In the genomic region with DNA sequence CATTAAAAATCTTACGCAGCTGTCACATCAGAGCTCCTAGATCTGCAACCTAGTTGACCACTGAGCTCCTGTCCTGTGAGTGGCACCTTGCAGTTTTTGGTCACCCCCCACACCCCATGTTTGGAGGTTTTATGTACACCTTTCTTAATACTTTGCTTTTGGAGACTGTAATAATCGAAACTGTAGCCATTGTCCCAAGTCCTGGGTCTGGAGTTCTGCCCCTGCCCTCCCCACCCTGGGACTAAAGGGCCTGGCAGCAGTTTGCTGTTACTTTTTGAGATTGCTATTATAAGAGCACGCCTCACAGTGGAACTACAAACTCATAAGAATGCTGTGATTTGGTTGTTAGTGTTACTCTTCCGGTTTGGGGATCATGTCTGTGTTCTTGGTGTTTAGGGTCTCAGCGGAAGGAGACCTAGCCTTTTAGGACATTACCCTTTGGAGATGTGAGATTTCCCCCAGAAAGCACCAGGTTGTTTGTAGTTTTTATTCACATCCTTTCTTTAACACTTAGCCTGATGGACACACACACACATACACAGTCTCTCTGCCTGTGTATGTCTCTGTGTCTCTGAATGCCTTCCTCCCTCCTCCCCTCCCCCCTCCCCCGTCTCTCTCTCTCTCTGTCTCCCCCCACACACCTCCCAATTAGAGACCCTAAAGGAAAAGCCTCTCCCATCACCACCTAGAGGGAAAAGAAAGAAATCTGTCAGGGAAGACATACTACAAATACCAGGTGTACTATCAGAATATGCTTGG, we compare ENCODE assay signal across 8 mouse cellular contexts.
DNase-seq lines count a peak whose midpoint lies in the region; ATAC-seq and TF ChIP-seq lines count a peak whose summit lies in the region.

No protein-coding gene starts in this region.

- TF ChIP-seq CTCF in gastrocnemius, adult 2 months (IDR thresholded peaks at IDR 0.05), result no peak
- no peak for TF ChIP-seq CTCF in liver, embryonic 14.5 days (IDR thresholded peaks at IDR 0.05; ENCODE audit: low read depth)

- peak overlapping the region; percentile 94 for H3K27ac ChIP-seq in gastrocnemius, adult 2 months
- H3K27ac ChIP-seq in forebrain, embryonic 15.5 days (replicated peaks), result peak overlapping the region; percentile 100
- H3K27ac ChIP-seq in liver, embryonic 14.5 days, result no peak overlapping the region

- no peak for DNase-seq in gastrocnemius, adult 2 months
- no peak for DNase-seq in gastrocnemius, postnatal 25 days
- peak; percentile 7 for DNase-seq in 416B (ENCODE audit: low read depth)
- no peak for DNase-seq in liver, embryonic 14.5 days (ENCODE audit: low read depth in 3 of 3, low spot score in 3 of 3)
- no peak for DNase-seq in urinary bladder, postnatal 25 days (ENCODE audit: low spot score)
- no peak for DNase-seq in adrenal gland, postnatal 4 days (ENCODE audit: low spot score in 2 of 2)
- DNase-seq in layer of hippocampus, adult 11-12 months (ENCODE audit: low spot score), result no peak

- intact Hi-C loops in gastrocnemius, adult 2 months (cut with DNase I), result loop anchor here (1.0 to 5.0 kb wide), 2 partner anchors 29 to 680 kb away; a partner anchor contains a TSS

- H3K4me3 ChIP-seq in gastrocnemius, adult 2 months, result peak overlapping the region; percentile 89
- peak overlapping the region; percentile 49 for H3K4me3 ChIP-seq in forebrain, embryonic 15.5 days
- H3K4me3 ChIP-seq in liver, embryonic 14.5 days (ENCODE audit: insufficient read depth in 1 of 2, low read depth in 2 of 2, low read length in 2 of 2), result peak overlapping the region; percentile 53 to 56; a peak in 3 of 4 replicates

- H3K4me2 ChIP-seq in forebrain, embryonic 15.5 days (replicated peaks), result peak overlapping the region; percentile 71
- H3K4me2 ChIP-seq in liver, embryonic 14.5 days (ENCODE audit: low read depth), result peak overlapping the region; percentile 71

- no peak for TF ChIP-seq EP300 in liver, embryonic 14.5 days (IDR thresholded peaks at IDR 0.05; ENCODE audit: low read depth)

- H3K27me3 ChIP-seq in forebrain, embryonic 15.5 days, result no peaks in the 10 kb centered on the region
- H3K27me3 ChIP-seq in liver, embryonic 14.5 days (ENCODE audit: control insufficient read depth, insufficient read depth, low read length), result no peaks in the 10 kb centered on the region

- H3K4me1 ChIP-seq in forebrain, embryonic 15.5 days, result peaks cover 31% of the 10 kb centered on the region
- H3K4me1 ChIP-seq in liver, embryonic 14.5 days (replicated peaks; ENCODE audit: control insufficient read depth in 2 of 2, insufficient read depth in 2 of 2, low read length in 1 of 2), result peaks cover 0 to 1% of the 10 kb centered on the region in 2 experiments; a peak in 1 of 4 replicates

- H3K9me3 ChIP-seq in forebrain, embryonic 15.5 days, result no peaks in the 10 kb centered on the region
- no peaks in the 10 kb centered on the region for H3K9me3 ChIP-seq in liver, embryonic 14.5 days (ENCODE audit: control insufficient read depth, low read length)

- no peaks in the 10 kb centered on the region for H3K36me3 ChIP-seq in forebrain, embryonic 15.5 days
- no peaks in the 10 kb centered on the region for H3K36me3 ChIP-seq in liver, embryonic 14.5 days (replicated peaks; ENCODE audit: control insufficient read depth, insufficient read depth, low read depth)

- ATAC-seq in forebrain, embryonic 15.5 days (replicated peaks), result peak; percentile 29
- ATAC-seq in liver, embryonic 14.5 days (ENCODE audit: insufficient read depth), result no peak

- peak overlapping the region; percentile 72 for H3K9ac ChIP-seq in forebrain, embryonic 15.5 days (replicated peaks)
- no peak overlapping the region for H3K9ac ChIP-seq in liver, embryonic 14.5 days (replicated peaks)

- 43% methylated on average over 6 of the region's 6 CpGs for WGBS in forebrain, embryonic 15.5 days
- 48% methylated on average over 6 of the region's 6 CpGs for WGBS in liver, embryonic 14.5 days (ENCODE audit: insufficient replicate concordance)
